Mouse (Mus musculus) ES-Bruce4 (cell line): Measurements from ENCODE around the gene Foxl1.

Experiments
- CTCF ChIP-seq: IDR thresholded peaks from one replicate; pipeline ENCODE4 v1.8.1; 2011; ENCODE audit warnings: low read depth, low read length
- POLR2A ChIP-seq: IDR thresholded peaks from one replicate; pipeline ENCODE4 v1.8.1; 2011; ENCODE audit warnings: low read length; ENCODE audit not compliant: insufficient read depth

DNA sequence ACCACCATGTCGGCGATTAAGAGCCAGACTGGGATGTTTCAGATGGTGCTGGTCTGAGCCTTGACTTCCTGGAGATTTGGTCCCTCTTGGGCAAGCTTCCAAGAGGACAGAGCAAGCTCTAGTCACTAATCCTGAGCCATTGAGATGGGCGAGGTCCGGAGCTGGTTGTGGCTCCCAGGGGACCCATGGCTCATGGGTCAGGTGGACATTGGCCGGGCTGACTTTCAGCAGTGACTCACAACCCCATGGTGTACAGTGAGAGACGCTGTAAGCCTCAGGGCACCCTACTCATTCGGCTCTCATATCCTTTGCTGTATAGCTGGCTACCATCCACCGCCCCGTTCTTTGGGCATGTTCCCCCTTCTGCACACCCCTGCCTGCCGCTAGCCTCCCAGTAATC is 6.4 kb downstream of the Foxl1 start:
- TF ChIP-seq CTCF (no peak), POLR2A (no peak)
